23 mouse cellular contexts compared by ENCODE assay signal in the genomic region with DNA sequence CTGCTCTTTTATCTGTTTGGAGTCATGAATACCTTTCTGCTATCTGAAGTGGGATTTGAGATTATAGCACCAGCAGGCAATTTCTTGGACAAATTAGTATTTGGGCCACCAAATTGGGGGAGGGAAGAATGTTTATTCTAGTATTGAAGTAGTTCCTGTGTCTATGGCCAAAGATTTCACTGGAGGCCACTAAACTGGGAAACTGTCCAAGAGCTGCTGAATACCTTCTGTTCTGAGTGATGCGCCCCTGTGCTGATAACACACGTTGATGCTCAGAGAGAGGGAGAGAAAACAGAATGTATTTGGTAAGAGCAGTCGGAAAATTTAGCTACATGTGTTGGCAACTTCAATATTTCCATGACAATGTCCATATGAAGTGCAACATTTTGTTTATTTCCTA.
DNase-seq lines count a peak whose midpoint lies in the region; ATAC-seq lines count a peak whose summit lies in the region.
"Had no signal": no experiment of that assay in that cellular context is flagged by ENCODE, and none has a peak within 500 bp of the region (broad histone marks: within the 10 kb centered on the region; RNA-seq: fewer than 3 reads in every experiment).

No protein-coding gene starts in this region.

- no peak overlapping the region for H3K27ac ChIP-seq in hindbrain, embryonic 16.5 days (ENCODE audit: low read depth, low read length)
- H3K27ac ChIP-seq in hindbrain, embryonic 12.5 days = no peak overlapping the region
- H3K27ac ChIP-seq: forebrain, embryonic 15.5 days; hindbrain, embryonic 13.5 days; kidney, postnatal 0 days; neural tube, embryonic 12.5 days had no signal

- H3K4me2 ChIP-seq in hindbrain, embryonic 16.5 days (ENCODE audit: low read length) = no peak overlapping the region
- H3K4me2 ChIP-seq in hindbrain, embryonic 12.5 days (replicated peaks) = no peak overlapping the region
- H3K4me2 ChIP-seq: forebrain, embryonic 15.5 days; heart, embryonic 12.5 days; hindbrain, embryonic 13.5 days; midbrain, embryonic 11.5 days; neural tube, embryonic 12.5 days had no signal

- no peak overlapping the region for H3K4me3 ChIP-seq in hindbrain, embryonic 16.5 days (ENCODE audit: low read length)
- no peak overlapping the region for H3K4me3 ChIP-seq in hindbrain, embryonic 12.5 days
- H3K4me3 ChIP-seq: forebrain, embryonic 15.5 days; heart, embryonic 12.5 days; hindbrain, embryonic 13.5 days; neural tube, embryonic 12.5 days had no signal

- no peaks in the 10 kb centered on the region for H3K36me3 ChIP-seq in hindbrain, embryonic 16.5 days (ENCODE audit: control insufficient read depth, insufficient read depth, low read length)
- no peaks in the 10 kb centered on the region for H3K36me3 ChIP-seq in hindbrain, embryonic 12.5 days
- H3K36me3 ChIP-seq: forebrain, embryonic 15.5 days; heart, embryonic 12.5 days; hindbrain, embryonic 13.5 days; neural tube, embryonic 12.5 days had no signal

- 0 out of 2 replicates have a peak, but pooled peaks have one; percentile 64 for ATAC-seq in hindbrain, embryonic 16.5 days
- no peak for ATAC-seq in hindbrain, embryonic 12.5 days (ENCODE audit: low FRiP score)
- ATAC-seq: forebrain, embryonic 15.5 days; Patski had no signal

- H3K4me1 ChIP-seq in hindbrain, embryonic 16.5 days (ENCODE audit: control insufficient read depth, insufficient read depth, low read depth, low read length) = no peaks in the 10 kb centered on the region
- no peaks in the 10 kb centered on the region for H3K4me1 ChIP-seq in hindbrain, embryonic 12.5 days
- H3K4me1 ChIP-seq: forebrain, embryonic 15.5 days; heart, embryonic 12.5 days; hindbrain, embryonic 13.5 days; neural tube, embryonic 12.5 days had no signal

- DNase-seq in Muller cell, postnatal 12 days (ENCODE audit: inconsistent ontology term) = peak; percentile 15
- DNase-seq in cerebellum, adult 11 months = peak; percentile 49
- DNase-seq in cerebellum, adult 9-11 months = peak; percentile 84
- DNase-seq in ovary, postnatal 10 days (ENCODE audit: low spot score) = no peak
- DNase-seq in gastrocnemius, postnatal 25 days = no peak
- DNase-seq in kidney, postnatal 10 days = no peak
- DNase-seq: adrenal gland, adult 8-10 months; gastrocnemius, postnatal 14 days; heart, adult 18-20 months; heart, postnatal 10 days; kidney, adult 2 months; lung, postnatal 10 days; retina, postnatal 1 day; thymus, postnatal 36 days had no signal

- 53% methylated on average over 3 of the region's 3 CpGs for WGBS in hindbrain, embryonic 16.5 days
- WGBS in hindbrain, embryonic 12.5 days = 86% methylated on average over 3 of the region's 3 CpGs

- H3K9me3 ChIP-seq in hindbrain, embryonic 16.5 days (ENCODE audit: control insufficient read depth, low read length) = no peaks in the 10 kb centered on the region
- no peaks in the 10 kb centered on the region for H3K9me3 ChIP-seq in hindbrain, embryonic 12.5 days (replicated peaks)
- H3K9me3 ChIP-seq: forebrain, embryonic 15.5 days; heart, embryonic 12.5 days; hindbrain, embryonic 13.5 days; neural tube, embryonic 12.5 days had no signal

- H3K9ac ChIP-seq in hindbrain, embryonic 16.5 days (ENCODE audit: low read depth, low read length) = no peak overlapping the region
- H3K9ac ChIP-seq in hindbrain, embryonic 12.5 days = no peak overlapping the region
- H3K9ac ChIP-seq: forebrain, embryonic 15.5 days; heart, embryonic 12.5 days; hindbrain, embryonic 13.5 days; neural tube, embryonic 12.5 days had no signal

- no peaks in the 10 kb centered on the region for H3K27me3 ChIP-seq in hindbrain, embryonic 16.5 days (replicated peaks; ENCODE audit: control insufficient read depth, insufficient read depth, low read length)
- H3K27me3 ChIP-seq in hindbrain, embryonic 12.5 days = no peaks in the 10 kb centered on the region
- H3K27me3 ChIP-seq: forebrain, embryonic 15.5 days; heart, embryonic 12.5 days; hindbrain, embryonic 13.5 days; neural tube, embryonic 12.5 days; Patski had no signal

Comparison
In these comparisons a context has a peak if more than half of its experiments do, and no peak if none do; other contexts are left out.
1. DNase-seq: peak in Muller cell, postnatal 12 days (single experiment), cerebellum, adult 11 months (single experiment) and cerebellum, adult 9-11 months (single experiment); none in ovary, postnatal 10 days (single experiment), gastrocnemius, postnatal 25 days (single experiment) and kidney, postnatal 10 days (single experiment).